Mouse (Mus musculus) cortical plate, adult 2 months (tissue): ENCODE measurements around the gene Pigz. TPM values are rescaled to one million over a fixed set of nuclear protein-coding genes. Genes with fewer than 3 reads are reported as not detected.

Source experiments
- H3K27ac ChIP-seq: fragments of 200-500 bp; 2 replicates; pipeline ENCODE4 v1.5.1; 2012; ENCODE audit warnings: low read length, control low read depth, inconsistent platforms; ENCODE audit not compliant: insufficient read depth
- H3K4me1 ChIP-seq: fragments of 200-500 bp; 2 replicates; pipeline ENCODE4 v1.6.1; 2011; ENCODE audit warnings: low read length; ENCODE audit not compliant: control insufficient read depth, insufficient read depth
- H3K4me3 ChIP-seq: fragments of 200-500 bp; 2 replicates; pipeline ENCODE4 v1.5.1; 2011; ENCODE audit warnings: mild to moderate bottlenecking, low read length, control low read depth; ENCODE audit not compliant: insufficient read depth
- CTCF ChIP-seq: fragments of 200-500 bp; IDR thresholded peaks from 2 replicates; pipeline ENCODE4 v1.5.1; 2011; ENCODE audit warnings: mild to moderate bottlenecking, control low read depth, low read length; ENCODE audit not compliant: insufficient read depth; ENCODE audit errors: extremely low read depth
- POLR2A ChIP-seq: fragments of 200-500 bp; IDR thresholded peaks from 2 replicates; pipeline ENCODE4 v1.6.1; 2011; ENCODE audit warnings: mild to moderate bottlenecking, low read length, control low read depth; ENCODE audit not compliant: insufficient read depth; ENCODE audit errors: extremely low read depth
- polyA plus RNA-seq: library from polyadenylated mRNA; depleted of rRNA; stranded (reverse); fragments of >200 nt; gene quantifications from 2 replicates; pipeline ENCODE4 v1.2.3, GENCODE M21; 2012; rRNA removed

The Pigz gene
- polyA plus RNA-seq = 24.6 and 25.4 TPM in 2 replicates

DNA sequence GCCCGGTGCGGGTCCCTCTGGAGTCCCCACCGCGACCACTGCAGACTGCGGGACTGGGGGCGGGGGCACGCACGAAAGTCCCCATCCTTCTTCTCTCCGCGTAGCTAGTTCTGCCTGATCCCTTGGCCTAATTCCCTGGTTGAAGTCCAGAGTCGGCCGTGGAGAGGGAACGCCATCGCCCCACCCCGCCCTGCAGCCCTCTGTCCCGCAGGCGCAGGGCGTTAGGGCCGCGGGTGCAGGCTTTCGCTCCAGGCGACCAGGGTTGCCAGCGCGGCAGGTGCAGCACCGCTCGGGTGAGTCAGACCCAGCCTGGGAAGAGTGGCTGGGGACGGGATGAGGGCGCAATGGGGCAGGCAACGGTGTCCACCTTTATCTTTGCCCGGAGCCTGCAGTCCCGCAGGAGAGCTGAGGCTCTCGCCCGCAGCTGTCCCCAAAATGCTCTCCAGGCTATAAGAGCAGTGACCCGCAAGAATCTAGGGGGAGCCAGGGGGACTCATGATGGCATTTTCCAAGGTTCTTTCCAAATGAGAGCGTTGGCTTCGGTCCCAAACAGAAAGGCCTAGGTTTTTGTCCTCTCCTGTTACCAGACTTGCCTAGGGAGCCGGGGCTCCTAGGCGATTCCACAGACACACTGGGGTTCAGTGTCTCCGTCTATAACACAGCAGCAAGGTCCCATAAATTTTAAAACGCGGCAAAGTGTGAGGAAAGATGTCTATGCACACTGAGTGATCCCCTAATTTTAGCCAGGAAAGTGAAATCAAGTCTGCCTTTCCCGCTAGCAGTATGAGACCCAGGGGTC is at the start of gene Pigz:
Gene Pigz (plus strand): TSS at position 101 of the 799 bp plus-strand sequence.
- TF ChIP-seq CTCF (no peak), POLR2A (no peak)
- Histone ChIP-seq H3K27ac (peak within 1 kb of the TSS; percentile 61), H3K4me1 (no peaks in the 10 kb centered on the region), H3K4me3 (peak within 1 kb of the TSS; percentile 52)

GRCm38 (mm10) chr16:31883902-31884301 is 49.7 kb upstream of the Pigz start:
- no peak overlapping the region for H3K27ac ChIP-seq
- no peak overlapping the region for H3K4me3 ChIP-seq
- TF ChIP-seq CTCF (no peak), POLR2A (no peak)
- H3K4me1 ChIP-seq = peaks cover 2% of the 10 kb centered on the region; the same call in 1 of the 2 replicates

DNA sequence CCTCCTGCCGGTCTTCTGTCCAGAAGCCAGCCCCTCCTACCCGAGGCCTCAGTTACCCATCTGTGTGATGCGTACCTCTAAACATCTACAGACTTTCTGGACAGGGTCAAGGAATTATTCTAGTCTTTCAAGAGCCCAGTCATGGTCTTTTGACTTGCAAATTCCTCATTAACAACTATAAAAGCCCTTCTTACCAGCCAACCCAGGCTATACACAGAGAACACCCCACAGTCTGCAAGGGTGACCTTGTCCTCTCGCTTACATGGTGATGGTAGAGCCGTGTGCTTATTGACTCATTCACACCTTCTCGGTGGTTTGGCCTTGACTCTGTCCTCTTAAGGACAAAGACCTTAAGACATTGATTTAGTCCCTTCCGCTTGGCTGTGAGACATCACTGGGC is 42.7 kb upstream of the Pigz start:
- no peak overlapping the region for H3K4me3 ChIP-seq
- H3K4me1 ChIP-seq = no peaks in the 10 kb centered on the region
- H3K27ac ChIP-seq = no peak overlapping the region
- TF ChIP-seq CTCF (no peak), POLR2A (no peak)

DNA sequence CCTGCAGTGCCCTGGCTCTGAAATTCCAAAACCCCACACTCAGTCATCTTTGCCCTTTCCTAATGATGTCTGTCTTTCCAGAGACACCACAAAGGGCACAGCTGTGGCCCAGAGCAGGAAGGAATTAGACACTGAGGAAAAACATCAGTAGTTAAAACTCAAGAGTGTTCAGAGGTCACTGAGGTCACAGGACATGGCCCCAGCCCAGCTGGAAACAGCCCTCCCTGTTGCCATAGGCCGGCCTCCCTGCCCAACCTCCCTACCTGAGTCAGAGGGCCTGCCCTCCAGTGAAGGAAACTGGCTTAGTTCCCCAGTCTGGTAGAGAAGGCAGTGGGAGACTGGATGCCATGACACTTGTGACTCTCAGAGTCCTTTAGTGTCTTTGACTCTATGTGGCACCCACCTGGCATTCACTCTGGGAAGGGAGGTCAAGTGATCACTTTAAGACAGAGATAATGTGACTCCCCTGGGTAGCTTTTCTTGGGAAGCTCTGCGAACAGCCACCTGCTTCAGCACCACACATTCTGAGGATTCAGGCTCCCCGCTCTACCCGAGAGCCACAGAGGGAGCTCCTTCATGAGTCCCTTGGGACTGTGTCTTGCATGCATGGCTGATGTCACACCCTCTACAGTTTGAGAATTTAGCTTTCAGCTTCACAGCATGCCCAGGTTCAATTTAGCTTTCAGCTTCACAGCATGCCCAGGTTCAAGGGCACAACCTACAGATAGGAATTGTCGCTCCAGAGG is 40.1 kb upstream of the Pigz start:
- peaks cover 13% of the 10 kb centered on the region for H3K4me1 ChIP-seq
- 0 out of 2 replicates have a peak overlapping the region, but pooled peaks have one; percentile 37 for H3K27ac ChIP-seq
- TF ChIP-seq POLR2A (no peak), CTCF (no peak)
- H3K4me3 ChIP-seq = no peak overlapping the region

- 0 out of 2 replicates have a peak overlapping the region, but pooled peaks have one; percentile 4 for H3K4me3 ChIP-seq
- no peak for TF ChIP-seq CTCF
- 0 out of 2 replicates have a peak, but pooled peaks have one; percentile 16 for TF ChIP-seq POLR2A
- H3K4me1 ChIP-seq = peaks cover 14% of the 10 kb centered on the region
- H3K27ac ChIP-seq = peak overlapping the region; percentile 92
Measured at GRCm38 (mm10) chr16:31896971-31897774, 36.5 kb upstream of the Pigz start.

GRCm38 (mm10) chr16:31898546-31899326 is 34.9 kb upstream of the Pigz start:
- Histone ChIP-seq H3K4me1 (peaks cover 14% of the 10 kb centered on the region), H3K27ac (peak overlapping the region; percentile 65), H3K4me3 (no peak overlapping the region)
- 0 out of 2 replicates have a peak, but pooled peaks have one; percentile 14 for TF ChIP-seq POLR2A
- no peak for TF ChIP-seq CTCF

- no peak for TF ChIP-seq CTCF
- no peak for TF ChIP-seq POLR2A
- Histone ChIP-seq H3K27ac (no peak overlapping the region), H3K4me3 (no peak overlapping the region), H3K4me1 (peaks cover 13% of the 10 kb centered on the region)
Measured at GRCm38 (mm10) chr16:31901886-31902285, 31.8 kb upstream of the Pigz start.

GRCm38 (mm10) chr16:31903239-31903638 is 30.4 kb upstream of the Pigz start:
- Histone ChIP-seq H3K4me1 (peaks cover 3% of the 10 kb centered on the region; the same call in 1 of the 2 replicates), H3K4me3 (no peak overlapping the region), H3K27ac (no peak overlapping the region)
- no peak for TF ChIP-seq POLR2A
- TF ChIP-seq CTCF = no peak
